Mouse (Mus musculus): ENCODE measurements around the gene Cdkn1c. TPM values are rescaled to one million over a fixed set of nuclear protein-coding genes. Genes with fewer than 3 reads are reported as not detected.

Gene Cdkn1c
- polyA plus RNA-seq, 1 experiment from 2014 or later: 329 TPM

DNA sequence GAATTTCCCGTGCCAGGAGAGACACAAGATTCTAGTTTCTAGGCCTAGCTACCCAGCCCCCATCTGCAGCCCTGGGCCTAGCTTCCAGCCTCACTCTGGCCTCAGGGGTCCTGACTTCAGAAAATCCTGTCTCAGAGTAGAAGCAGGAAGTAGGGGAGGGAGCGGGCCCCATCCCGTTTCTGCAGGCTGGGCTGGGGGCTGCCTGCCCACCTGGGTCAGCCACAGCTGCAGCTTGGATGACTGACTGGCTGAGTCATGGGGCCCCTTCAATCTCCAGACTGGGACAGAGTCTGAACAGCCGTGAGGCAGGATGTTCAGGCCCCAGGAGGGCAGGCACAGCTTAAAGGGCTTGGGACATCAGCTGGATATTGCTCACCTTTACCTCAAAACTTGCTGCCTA, 45.8 kb downstream of the Cdkn1c start:
- Histone ChIP-seq H3K27me3 (ENCODE audit: low read depth, poor library complexity, severe bottlenecking) (peaks cover 11% of the 10 kb centered on the region), H3K9me3 (replicated peaks) (no peaks in the 10 kb centered on the region), H3K4me1 (peaks cover 29% of the 10 kb centered on the region), H3K27ac (replicated peaks) (peak overlapping the region; percentile 42), H3K36me3 (no peaks in the 10 kb centered on the region), H3K4me3 (no peak overlapping the region)
- WGBS: 66% methylated on average over 4 of the region's 4 CpGs
- no peak for DNase-seq (ENCODE audit: low spot score)

DNA sequence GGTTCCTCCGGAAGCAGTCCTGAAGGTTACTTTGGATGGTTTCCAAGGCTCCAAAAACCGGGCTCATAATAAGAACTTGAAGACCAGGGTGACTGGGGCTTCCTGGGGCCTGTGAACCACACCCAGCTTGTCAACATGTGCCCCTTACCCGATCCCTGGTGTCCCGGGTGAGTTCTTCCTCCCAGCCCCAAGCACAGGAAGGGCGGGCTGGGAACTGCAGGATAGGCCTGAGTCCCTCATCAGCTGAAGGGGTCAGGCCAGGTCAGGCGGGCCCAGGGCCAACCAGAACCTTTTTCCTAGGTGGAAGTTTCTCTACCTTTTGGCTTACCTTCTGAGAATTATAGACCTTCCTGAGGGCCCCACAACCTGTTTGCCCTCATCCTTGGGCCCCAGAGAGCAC, 48.2 kb downstream of the Cdkn1c start:
- H3K36me3 ChIP-seq: no peaks in the 10 kb centered on the region
- peaks cover 34% of the 10 kb centered on the region for H3K4me1 ChIP-seq
- H3K4me3 ChIP-seq: no peak overlapping the region
- 79% methylated on average over 6 of the region's 6 CpGs for WGBS
- peaks cover 4% of the 10 kb centered on the region; the same call in 1 of the 2 replicates for H3K27me3 ChIP-seq (ENCODE audit: low read depth, poor library complexity, severe bottlenecking)
- no peak overlapping the region for H3K27ac ChIP-seq (replicated peaks)
- DNase-seq (ENCODE audit: low spot score): no peak
- H3K9me3 ChIP-seq (replicated peaks): no peaks in the 10 kb centered on the region

DNA sequence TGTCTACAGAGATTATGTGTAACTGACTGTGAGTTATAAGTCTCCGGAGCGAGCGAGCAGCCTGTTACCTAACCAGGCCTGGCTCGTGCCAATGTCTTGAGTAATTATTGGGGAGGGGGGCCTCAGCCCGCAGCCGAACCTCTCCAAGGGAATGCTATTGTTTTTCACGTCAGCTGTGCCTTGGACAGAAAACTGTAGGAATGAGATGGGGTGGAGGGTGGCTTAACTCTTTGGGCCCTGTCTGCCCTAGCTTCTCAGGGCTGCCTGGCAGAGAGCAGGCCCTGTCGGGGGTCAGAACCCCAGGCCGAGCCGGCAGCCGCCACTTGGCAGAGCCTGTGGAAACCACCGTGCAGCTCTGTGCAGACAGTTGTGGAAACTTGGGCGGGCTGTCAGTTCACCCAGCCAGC, 52.2 kb downstream of the Cdkn1c start:
- Histone ChIP-seq H3K27me3 (ENCODE audit: low read depth, poor library complexity, severe bottlenecking) (no peaks in the 10 kb centered on the region), H3K4me3 (no peak overlapping the region), H3K9me3 (replicated peaks) (no peaks in the 10 kb centered on the region), H3K36me3 (no peaks in the 10 kb centered on the region), H3K27ac (replicated peaks) (peak overlapping the region; percentile 53), H3K4me1 (peaks cover 17% of the 10 kb centered on the region)
- DNase-seq (ENCODE audit: low spot score): no peak
- 68% methylated on average over 13 of the region's 13 CpGs for WGBS

Other genes with a start within 250 kb of the Cdkn1c start
- gene Slc22a18, start 12.7 kb upstream of the Cdkn1c start, polyA plus RNA-seq (2016; fragmentation: Nextera tagmentation; extraction: Ambion mirVana): 0.17 and 0.20 TPM in 2 replicates
- 0.43 and 0.96 TPM in 2 replicates for gene Phlda2, start 42.1 kb upstream of the Cdkn1c start, polyA plus RNA-seq (2016; fragmentation: Nextera tagmentation; extraction: Ambion mirVana)
- gene Nap1l4, start 88.1 kb upstream of the Cdkn1c start, polyA plus RNA-seq (2016; fragmentation: Nextera tagmentation; extraction: Ambion mirVana): 382 and 401 TPM in 2 replicates
- 82.0 and 86.7 TPM in 2 replicates for gene Cars, start 139.0 kb upstream of the Cdkn1c start, polyA plus RNA-seq (2016; fragmentation: Nextera tagmentation; extraction: Ambion mirVana)
- 0.29 and 0.41 TPM in 2 replicates for gene Tnfrsf26, start 167.7 kb upstream of the Cdkn1c start, polyA plus RNA-seq (2016; fragmentation: Nextera tagmentation; extraction: Ambion mirVana)
- 9.3 and 9.9 TPM in 2 replicates for gene Tnfrsf22, start 188.6 kb upstream of the Cdkn1c start, polyA plus RNA-seq (2016; fragmentation: Nextera tagmentation; extraction: Ambion mirVana)
- 0.30 and 0.38 TPM in 2 replicates for gene Tnfrsf23, start 224.8 kb upstream of the Cdkn1c start, polyA plus RNA-seq (2016; fragmentation: Nextera tagmentation; extraction: Ambion mirVana)